Mouse (Mus musculus) testis, postnatal 10 days (tissue): ENCODE results near the gene Gk.

Experiments
- DNase-seq: peaks from one replicate; pipeline ENCODE4 v3.0.0; 2021; ENCODE audit warnings: low spot score

The Gk gene

DNA sequence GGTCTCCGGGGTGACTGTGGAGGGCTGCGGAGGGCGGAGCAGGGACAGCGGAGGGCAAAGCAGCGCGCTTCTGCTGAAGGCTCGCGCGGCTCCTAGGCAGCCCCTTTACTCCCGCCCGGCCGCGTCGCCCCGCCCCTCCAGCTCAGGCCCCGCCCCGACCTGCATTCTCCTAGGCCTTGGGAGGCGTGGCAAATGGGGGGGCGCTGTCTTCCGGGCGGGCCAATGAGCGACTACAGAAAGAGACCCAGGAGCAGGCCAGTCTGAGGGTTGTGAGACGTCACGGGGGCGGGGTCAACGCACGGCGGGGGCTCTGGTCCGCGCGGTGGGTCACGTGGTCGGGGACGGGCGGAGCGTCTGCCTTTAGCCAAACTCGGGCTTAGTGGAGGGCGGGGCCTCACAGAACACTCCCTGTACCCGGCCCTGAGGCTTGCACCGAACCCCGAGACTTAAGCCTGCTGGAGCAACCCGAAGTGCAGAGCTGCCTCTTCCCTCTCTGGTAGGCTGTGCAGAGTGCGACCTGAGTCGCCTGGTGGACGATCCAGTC, at the start of gene Gk:
Gene Gk, minus strand, starts transcription at position 276 of the 544 bp plus-strand sequence.
- DNase-seq: peak; percentile 98

DNA sequence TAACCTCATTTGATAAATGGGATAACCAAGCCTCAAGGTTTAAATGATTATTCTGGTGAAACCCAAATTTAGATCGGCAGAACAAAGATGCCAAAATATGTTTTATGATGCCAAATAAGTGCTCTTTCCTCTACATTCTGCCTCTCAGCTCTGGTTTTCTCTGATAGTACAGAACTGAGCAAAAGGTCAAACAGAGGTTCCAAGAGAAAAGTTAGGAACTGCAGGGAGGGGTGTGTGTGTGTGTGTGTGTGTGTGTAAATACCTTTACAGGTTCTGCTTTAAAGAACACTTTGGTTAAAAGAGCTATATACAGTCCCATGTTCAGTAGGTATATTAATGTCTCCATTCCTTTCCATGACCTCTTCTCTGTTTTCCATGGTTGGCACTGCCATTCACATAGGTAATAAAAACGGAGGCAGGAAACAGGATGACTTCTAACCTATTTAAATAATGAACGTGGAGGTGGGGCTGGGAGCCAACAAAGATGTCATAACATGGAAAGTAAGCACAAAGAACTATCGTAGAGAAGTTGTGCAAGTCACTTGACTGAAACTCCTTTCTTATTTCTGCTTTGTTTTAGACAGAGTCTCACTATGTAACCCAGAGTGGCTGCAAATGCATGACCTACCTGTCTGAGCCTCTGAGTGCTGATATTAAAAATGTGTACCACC, 28.2 kb upstream of the Gk start:
- no peak for DNase-seq

DNA sequence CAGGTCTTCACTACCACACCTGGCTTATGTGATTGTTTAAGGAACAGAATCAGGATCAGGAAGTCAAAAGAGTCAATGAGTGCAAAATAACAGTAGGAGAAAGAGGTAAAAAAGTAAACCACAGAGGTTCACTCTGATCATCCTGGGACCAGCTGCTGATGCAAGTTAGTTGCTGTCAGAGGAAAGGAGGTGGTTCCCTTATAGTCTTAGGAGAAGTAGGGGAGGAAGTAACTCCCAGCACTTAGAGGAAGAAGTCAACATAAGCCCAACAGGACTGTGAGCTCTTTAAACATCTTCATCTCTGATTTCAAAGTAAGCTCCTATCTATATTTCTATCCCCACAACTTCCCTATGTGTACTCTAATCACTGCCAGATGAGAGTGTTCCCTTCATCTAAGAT, 26.4 kb upstream of the Gk start:
- DNase-seq: no peak

DNA sequence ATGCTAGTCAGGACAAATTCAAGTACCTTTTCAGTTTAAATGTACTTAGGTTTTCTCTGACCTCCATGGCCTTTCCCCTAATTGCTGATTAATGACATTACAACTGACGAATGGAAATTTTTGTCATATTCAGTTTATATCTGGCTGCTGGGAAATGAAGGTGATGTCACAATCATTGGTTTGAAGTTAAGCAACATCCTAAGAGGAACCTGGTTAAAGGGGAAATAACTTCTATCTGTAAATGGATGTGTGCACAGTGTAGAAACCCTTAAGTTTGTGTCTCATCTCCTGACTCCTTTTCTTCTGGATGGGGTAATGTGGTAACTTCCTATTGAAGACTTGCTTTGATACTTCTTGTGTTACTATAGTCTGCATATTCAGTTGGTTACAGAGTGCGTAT, 20.8 kb upstream of the Gk start:
- DNase-seq: no peak

DNA sequence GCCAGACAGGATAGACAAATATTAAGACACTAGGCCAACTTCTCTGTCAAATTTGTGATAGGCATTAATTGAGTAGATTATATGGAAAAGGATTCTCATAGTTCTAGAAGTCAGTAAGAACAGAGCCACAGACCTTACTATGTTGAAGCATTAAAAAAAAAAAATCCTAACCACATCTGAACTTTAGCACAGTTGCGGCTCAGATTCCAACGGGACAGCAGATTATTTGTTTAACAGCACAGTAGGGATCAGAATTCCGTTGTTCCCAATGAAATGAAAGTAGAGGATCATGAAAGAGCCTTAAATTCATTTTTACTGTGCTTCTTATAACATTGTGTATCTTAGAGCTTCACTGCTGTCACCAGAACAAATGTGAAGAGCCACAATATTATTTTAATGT, 1.7 kb upstream of the Gk start:
- no peak for DNase-seq

DNA sequence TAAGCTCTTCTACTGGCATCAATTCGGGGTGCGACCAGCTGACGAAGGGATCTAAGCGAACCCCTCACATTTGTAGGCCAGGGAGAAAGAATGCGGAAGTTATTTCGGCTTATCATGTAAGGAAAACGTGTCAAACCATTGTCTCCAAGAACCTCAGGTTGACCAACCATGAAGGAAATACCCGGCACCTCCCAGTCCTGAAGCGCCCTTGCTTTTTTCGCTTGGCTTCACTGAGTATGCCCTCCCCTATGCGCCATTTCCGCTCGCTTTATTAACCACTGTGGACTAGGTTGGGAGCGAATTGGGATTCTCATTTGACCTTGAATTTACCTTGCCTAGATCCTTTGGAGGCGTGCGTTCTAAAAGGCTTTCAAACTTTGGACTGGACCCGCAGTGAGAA, 522 bp upstream of the Gk start:
- peak; percentile 39 for DNase-seq

DNA sequence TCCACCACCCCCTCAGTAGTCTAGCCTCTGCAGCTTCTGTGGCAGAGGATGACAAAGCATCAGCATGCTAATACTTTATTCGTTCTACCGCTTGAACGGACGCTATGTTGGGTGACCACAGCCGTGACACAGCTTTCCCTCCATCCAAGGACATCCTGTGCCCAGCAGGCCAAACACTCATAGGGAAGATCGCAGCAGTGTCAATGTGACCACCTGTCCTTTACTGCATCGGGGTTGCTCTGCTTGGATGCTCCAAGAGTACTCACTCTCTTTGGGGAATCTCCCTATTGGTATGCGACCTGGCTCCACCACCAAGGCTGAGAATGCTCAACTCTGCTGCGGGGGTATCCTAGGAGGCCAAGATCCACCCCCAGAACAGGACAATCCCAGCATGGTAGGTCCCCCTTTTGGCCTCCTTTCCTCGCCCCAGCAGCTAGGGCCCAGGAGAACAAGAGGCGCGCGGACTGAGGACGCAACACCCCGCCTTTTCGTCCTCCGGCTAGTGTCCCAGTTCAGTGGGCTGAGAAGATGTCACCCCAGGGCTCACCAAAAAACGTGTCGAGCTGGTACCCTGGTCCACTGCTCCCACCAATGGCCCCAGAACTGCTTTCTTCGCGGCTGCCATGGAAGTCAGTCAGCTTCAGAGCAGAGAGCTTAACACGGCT, 608 bp downstream of the Gk start:
- DNase-seq: no peak

DNA sequence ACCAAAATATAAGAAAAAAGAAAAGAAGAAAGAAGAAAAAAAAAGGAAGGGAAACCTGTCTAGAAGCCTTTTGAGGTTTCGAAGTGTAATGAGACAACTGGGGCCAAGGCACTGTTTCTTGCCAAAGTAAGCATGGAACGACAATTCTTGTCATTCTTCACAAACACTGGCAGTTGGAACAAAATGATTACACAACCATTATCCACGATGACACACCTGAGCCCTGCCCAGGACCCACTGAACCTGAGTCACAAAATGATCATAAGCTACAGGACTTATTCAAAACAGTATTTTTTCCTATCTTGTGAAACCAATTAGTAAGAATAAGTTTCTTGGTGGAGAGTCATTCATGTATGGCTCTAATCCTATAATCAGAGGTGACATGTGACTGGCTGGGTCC, 5.3 kb downstream of the Gk start:
- DNase-seq: no peak

DNA sequence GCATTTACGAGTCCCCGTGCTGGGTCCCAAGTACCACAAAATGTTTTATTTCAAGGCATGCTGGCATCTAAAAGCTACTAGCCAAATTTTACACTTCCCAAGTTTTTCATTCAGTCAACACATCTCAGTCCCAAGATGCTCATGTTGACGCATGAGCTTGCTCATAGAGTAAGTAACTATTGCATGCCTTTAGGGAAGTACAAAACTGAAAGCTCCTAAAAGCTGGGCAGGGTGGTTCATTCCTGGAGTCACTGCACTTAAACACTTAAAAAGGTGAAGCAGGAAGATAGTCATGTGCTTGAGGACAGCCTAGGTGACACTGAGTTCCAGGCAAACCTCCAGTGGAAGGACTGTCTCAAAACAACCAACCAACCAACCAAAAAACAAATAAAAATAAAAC, 5.9 kb downstream of the Gk start:
- no peak for DNase-seq

DNA sequence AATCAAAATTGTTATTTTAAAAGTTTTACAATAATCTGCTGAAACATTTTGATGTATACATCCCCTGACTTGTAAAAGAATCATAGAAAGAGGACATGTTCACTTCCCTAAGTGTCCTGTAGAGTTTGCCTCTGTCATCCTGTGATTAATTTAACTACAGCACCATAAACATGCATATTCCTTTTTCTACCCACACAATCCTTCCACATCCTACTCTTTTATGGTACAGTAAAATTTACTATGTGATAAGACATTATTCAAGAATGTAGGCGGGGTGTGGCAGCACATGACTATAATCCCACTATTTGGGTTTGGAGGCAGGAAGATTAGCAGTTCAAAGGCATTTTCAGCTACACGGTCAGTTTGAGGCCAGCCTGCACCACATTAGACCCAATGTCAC, 8.0 kb downstream of the Gk start:
- DNase-seq: no peak

DNA sequence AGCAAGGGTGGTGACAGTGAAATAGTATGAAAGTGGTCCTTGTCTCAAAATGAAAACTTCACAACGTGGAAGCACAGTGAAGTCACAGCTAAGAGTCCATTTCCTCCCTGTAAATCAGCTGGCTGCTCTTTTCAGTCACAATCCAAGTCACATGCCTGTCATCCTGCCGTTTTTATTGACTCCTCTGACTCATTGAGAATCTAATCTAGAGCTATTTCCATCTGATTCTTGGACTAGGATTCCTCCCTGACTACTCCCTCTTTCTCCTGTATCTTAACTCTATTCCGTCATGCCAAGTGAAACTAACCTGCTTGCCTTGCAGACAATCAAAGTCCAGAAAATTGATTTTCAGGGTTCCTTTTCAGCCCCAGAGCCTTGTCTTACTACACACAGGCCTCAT, 20.6 kb downstream of the Gk start:
- no peak for DNase-seq

DNA sequence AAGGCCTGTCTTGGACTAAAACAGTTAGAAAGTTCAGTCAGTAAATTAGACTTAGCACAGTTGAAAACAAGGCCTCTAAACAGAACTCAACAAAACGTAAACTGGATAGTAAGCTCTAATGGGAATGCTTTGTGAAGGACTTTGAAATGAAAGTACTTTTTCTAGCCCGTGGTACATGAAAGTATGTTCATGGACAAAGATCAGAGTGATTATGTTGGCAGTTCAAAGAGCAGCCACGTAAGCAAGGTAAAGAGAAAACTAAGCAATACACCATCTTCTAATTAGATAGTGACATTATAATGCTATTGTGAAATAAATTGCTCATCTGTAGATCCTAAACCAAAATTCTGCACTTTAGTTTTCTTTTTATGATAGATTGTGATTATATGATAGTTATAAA, 32.8 kb downstream of the Gk start:
- DNase-seq: no peak

DNA sequence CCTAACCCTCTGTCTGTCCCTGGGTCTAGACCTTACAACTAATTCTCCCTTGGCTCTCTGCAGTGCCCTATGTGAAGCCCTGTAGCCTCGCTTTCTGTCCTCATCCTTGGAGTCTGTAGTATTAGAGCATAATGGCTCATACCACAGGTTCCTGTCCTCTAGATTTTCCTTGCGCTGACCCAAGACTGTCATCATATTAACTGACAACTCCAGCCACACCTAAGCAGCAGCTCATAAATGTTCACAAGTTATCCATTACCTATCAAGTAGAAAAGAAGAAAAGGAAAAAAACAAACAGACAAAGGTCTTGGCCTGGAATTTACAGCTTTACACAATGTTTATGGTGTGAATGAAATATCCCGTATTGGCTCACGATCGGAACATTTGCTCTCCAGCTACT, 43.4 kb downstream of the Gk start:
- DNase-seq: no peak

DNA sequence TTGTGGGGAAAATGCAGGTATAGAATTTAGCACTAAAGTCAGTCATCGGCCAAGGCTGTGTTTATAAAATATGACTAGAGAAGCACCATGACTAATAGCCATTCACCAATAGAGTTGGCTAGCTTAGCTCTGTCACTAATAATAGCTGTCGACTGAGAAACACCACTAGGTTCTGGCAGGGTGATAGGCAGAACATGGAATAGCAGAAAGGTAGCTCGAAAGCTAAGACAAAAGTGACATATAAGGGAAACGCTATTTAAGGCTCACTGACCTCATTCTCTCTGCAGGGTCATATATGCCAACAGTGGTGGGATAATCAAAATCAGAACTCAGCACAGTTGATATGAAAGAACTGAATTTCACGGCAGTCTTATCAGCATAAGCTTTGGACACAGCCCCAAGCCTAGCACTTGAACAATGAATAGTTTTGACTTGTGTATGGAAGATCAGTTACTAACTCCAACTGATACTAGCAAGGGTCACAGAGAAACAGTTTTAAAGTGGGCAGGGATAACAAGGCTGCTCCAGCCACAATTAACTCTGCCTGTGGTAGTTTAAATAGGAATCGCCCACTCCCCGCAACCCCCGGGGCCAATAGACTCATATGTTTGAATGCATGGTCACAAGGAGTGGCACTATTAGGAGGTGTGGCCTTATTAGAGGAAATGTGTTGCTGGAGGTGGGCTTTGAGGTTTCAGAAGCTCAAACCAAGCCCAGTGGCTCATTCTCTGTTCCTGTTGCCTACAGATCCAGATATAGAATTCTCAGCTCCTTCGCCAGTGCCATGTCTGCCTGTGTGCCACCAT, 45.3 kb downstream of the Gk start:
- no peak for DNase-seq

DNA sequence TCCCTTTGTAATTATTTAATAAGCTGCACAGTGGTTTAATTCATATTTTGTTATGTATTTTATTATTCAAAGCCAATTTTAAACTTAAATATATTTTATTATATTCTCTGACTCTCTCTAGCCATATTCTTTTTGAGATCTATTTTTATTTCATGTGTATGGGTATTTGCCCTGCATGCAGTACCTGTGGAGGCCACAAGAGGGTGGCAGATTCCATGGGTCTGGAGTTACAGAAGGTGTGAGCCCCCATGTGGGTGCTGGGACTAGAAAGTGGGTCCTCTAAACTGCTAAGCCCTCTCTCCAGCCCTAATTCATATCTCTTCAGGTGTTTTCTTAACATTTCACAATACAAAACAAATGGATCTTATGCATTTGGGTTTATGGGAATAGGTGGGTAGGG, 55.4 kb downstream of the Gk start:
- DNase-seq: peak; percentile 41

DNA sequence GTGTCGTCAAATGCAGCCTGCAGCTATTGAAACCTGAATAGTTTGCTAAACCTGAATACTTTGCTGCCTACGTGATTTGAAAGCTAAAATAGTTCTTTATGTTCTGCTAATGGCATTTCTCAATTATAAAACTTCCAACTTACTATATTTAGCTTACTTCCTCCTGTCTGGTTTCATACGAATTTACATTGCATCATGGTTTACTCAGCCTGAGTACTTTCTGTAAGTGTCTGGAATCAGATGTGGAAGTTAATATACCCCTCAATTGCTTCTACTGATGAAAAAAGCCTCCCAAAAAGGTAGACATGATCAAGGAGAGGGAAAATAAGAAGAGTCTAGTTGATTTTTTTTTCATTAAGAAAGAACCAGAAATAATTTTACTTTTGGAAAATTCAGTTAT, 66.2 kb downstream of the Gk start:
- DNase-seq: no peak

DNA sequence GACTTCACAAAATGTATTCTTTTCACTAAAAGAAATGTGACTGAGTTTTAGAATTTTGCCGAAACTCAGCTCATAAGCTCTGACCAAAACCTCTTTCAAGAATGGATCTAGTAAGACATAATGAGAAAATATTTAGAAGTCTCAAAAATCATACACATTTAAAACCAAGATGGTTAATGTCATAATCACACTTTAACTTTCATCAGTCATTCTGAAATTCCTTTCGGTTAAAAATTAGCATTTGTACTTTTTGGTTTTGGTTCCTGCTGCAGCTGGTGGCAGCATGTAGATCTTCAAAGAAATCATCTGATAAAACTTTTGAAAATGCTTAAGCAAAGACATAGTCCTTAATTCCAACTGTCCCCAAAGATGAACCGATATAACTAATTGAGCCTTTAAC, 70.9 kb downstream of the Gk start:
- no peak for DNase-seq

DNA sequence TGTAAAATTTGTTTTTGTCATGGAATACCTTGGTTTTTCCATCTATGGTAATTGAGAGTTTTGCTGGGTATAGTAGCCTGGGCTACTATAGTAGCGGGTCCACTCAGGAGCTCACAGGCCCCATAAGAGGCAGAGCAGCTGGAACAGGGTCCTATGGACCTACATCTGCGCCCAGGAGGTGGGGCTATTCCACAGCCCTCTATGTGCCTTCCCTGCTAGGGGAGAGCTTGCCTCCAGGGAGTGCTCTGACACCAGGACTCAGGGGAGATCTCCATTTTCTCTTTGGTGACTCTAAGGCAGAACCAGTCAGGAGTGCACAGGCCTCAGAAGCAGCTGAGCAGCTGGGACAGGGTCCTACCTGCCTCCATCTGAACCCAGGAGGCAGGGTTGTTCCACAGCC, 92.9 kb downstream of the Gk start:
- DNase-seq: no peak

DNA sequence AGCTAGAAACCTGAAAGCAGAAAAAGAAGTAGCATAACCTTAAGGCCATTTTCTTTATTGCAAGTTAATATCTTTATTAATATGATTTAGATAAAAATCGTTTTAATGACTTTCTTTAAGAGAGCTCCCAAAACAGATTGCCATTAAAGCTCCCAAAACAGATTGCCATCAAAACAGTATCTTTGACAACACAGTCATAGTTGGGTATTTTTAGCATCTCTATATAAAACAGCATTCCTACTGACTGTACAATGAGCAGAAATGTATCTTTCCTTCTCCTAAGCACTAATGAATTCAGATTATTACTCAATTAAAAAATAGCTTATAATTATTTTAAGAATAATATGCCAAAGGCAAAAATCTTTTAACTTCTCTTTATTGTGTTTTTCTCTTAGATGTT, 94.5 kb downstream of the Gk start:
- DNase-seq: no peak

DNA sequence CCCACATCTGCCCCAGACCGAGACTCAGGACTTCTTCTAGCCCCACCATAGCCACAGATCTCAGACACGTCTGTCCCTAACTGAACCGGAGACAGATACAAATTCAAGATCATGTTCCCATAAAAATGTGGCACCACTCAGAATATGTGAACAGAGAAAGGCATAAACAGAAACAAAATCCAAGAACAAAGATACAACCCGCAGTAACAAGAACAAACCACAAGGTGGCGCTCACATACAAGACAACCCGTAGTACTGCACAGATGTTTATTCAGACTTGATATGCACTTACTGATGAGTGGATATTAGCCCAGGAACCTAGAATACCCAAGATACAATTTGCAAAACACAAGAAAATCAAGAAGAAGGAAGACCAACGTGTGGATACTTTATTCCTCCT, 99.8 kb downstream of the Gk start:
- peak; percentile 43 for DNase-seq
